Mouse (Mus musculus): Measurements from ENCODE around the gene Cmtm7. TPM values are rescaled to one million over a fixed set of nuclear protein-coding genes. Genes with fewer than 3 reads are reported as not detected.
A peak's percentile ranks its signal among the peaks of the same experiment; 100 is the strongest.

Cmtm7 gene
- 1 to 10 TPM; 5.4 to 6.5 TPM for total RNA-seq (2021)
- long read RNA-seq, partial matches to known transcripts, result 0 of 2 reads
- long read RNA-seq, other reads (novel, unspliced or antisense), result 0 of 2 reads

DNA sequence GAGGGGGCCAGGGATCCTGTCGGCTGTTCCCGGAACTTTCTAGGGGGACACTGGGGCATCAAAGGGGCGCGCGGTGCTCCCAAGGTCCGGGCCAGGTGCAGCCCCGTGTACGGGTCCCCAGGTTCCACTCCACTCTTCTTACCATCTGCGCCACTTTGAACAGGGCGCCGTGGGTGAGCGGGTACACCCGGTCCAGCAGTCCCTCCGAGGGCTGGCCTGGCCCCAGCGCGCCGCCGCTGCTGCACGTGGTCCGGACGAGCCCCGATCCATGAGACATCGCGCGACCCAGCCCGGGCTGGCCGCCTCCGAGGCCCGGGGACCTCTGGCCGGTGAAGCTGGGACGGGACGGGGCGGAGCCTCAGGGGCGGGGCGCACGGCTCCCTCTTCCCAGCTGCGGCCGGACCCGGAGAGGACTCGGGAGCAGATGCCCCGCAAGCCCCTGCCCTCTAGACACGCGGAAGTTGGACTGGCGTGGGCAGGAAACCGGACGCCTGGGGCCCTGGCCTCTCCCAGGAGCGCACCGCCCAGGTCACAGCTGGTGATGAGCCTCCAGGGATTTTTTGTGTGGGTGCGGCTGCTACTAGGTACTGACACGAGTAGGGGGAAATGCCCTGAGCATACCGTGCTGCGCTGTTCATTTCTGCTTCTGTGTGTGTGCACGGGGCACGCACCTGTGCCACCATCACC lies at the start of gene Cmtm7:
Gene Cmtm7, minus strand, starts transcription at position 331 of the 687 bp plus-strand sequence.
- DNase-seq (ENCODE audit: low spot score in 2 of 2), result peak; percentile 27 to 41

DNA sequence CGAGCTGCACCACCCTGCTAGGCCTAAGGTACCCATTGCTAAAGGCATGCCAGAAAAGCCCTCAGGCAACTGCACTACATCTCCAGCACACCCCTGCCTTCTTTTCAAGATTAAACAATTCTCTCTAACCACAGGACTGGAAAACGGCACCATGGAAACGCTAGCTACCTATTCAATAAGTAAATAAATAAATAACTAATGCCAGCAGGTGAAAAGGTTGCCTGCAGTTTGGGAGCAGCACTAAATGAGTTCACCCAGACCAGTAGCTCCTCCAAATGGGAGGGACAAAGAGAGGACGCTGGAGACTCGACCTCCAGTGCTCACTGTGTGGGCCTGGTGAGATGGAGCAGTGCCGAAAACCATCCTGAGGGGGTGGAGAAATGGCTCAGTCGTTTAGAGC lies 48.7 kb upstream of the Cmtm7 start:
- DNase-seq (ENCODE audit: low spot score in 2 of 2), result no peak

DNA sequence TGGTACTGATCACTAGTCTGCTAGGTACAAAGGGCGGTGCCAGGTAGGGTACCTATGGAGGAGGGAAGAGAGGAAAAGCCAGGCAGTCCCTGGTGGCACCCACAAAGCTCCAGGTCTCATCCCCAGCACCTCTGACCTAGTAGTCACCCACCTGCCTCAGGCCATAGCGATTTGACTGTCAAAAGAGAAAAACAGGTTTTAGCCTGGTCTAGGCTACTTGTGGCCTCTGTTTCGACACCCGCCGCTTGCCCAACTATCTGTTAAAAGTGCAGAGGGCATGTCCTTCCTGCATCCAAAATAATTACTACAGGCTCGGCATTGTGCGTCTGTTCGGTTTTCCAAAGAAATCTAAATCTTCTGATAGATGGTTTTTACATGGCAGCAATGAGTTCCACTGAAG lies 48.0 kb upstream of the Cmtm7 start:
- no peak for DNase-seq (ENCODE audit: low spot score in 2 of 2)

DNA sequence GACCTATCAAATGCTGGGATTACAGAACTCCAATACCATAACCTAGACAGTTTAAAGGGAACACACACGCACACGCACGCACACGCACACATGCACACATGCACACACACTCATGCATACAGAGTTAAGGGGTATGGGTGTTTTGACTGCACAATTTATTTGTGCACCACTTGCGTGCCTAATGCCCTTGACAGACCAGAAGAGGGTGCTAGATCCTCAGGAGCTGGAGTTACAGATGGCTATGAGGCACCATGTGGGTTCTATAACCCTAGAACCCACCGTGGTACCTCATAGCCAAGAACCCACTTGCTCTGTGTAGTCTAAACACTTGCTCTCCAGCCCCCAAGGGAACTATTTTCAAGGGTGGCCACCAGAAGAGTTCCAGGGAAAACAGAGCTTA lies 46.7 kb upstream of the Cmtm7 start:
- no peak for DNase-seq (ENCODE audit: low spot score in 2 of 2)

DNA sequence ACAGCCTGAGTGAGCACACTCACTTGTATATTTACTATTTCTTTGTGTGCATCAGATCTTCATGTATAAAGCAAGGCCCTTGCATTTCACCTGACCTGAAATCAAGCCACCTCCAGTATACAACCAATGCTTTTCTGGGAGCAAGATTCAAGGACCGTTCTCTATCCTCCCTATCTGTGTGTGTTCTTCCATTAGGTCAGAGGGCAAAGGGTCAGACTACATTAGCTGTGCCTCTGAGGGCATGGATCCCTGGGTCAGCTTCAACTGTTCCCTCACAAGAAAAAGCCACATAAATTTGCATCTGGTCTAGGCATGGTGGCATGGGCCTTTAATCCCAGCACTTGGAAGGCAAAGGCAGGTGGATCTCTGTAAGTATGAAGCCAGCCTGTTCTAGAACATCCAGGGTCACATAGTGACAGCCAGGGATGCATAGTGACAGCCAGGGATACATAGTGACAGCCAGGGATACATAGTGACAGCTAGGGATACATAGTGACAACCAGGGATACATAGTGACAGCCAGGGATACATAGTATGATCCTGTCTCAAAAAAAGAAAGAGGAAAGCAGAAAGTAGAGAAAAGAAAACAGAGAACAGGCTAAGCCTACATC lies 45.7 kb upstream of the Cmtm7 start:
- DNase-seq (ENCODE audit: low spot score in 2 of 2), result no peak

DNA sequence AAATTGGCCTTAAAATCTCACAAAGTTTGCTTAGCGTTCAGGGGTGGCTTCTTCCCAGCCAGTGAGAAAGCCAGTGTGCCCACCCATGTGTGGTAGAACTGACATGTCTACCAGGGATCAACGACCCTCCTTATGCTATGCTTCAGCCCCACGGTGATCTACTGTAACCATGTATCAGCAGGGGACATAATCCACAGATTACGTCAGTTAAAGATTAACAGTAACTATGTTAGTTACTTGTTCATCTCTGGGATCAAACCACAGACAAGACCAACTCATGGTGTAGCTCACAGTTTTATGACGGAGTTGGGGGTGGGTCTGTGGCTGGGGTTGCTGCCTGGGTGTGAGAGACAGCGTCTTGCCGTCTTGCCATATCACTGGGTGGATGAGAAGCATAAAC lies 42.5 kb upstream of the Cmtm7 start:
- no peak for DNase-seq (ENCODE audit: low spot score in 2 of 2)

DNA sequence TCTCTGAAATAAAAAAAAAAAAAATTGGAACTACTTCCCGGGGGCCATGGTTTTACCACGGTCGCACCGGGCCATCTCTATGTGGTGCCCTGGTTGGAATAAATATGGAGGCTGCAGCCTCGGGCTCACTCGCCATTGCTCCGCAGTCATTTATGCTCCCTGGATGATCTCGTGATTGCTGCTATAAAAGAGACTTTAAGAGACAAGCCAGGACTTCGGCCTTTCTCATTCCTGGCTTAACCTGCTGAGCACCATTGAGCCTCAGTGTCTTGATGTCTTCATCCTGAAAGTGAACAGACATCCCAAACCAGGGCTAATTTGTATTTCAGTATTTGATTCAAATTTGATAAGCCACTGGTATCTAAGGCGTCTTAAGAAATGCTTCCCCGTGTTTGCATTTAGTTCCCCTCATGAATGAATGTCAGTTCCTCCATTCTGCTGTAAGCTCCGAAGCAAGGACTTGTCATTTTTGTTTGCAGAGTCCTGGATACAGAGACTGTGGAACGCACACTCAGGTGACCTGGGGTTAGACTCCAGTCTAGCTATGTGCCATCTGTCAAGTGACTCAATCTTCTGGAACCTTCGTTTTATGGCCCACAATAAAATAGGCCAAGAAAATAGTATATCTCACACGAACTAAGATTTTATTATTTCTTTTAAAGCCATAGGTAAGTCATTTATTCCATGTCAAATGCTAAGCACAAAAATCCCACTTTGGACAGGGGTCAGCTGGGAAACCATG lies 40.1 kb upstream of the Cmtm7 start:
- DNase-seq (ENCODE audit: low spot score in 2 of 2), result no peak

DNA sequence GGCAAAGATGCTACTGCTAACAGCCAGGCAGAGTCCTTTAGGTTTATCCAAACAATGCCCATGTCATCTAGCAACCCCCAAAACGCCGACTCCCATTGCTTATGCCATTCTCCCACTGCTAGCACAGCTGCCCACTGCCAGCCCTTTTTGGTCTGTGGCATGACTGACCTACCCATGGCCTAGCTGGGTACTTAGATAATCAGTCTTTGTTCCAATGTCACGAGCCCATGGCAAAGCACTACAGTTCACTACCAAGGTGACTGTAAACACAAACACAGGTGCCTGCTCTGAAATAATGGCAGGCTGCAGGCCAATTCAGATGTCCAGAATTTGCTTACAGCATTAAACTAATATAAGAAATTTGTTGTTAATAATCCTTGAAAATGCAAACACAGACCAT lies 37.3 kb upstream of the Cmtm7 start:
- no peak for DNase-seq (ENCODE audit: low spot score in 2 of 2)

DNA sequence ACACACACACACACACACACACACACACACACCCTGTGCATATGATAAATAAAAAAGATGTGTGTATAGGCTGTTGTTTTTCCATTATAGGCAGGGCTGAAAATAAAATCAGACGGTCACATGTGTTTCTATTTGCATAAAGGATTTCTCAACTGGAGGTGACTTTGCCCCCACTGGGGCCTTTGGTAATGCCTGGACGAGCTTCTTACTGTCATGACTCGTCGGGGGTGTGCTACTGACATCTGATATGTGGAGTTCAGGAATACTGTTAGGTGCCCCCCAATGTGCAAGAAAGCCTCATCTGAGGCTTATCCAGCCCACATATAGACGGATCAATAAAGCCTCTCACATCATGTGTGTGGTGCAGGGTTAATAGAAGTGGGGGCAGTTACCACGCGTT lies 35.4 kb upstream of the Cmtm7 start:
- DNase-seq (ENCODE audit: low spot score in 2 of 2), result no peak

DNA sequence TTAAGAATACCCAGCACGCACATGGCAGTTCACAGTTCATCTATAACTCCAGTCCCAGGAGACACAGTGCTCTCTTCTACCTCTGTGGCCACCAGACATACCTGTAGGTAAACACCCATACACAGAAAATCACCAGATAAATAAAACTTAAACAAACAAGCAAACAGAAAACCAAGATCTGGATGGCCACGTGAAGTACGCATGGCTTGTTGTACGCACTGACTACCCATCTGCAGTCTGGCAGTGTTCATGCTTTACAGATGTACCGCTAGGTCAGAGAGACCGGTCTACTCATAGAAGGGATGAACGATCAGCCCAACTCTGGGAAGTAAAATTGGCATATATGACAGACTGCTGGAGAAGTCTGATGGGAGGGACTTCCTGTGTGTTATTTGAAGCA lies 34.5 kb upstream of the Cmtm7 start:
- no peak for DNase-seq (ENCODE audit: low spot score in 2 of 2)

DNA sequence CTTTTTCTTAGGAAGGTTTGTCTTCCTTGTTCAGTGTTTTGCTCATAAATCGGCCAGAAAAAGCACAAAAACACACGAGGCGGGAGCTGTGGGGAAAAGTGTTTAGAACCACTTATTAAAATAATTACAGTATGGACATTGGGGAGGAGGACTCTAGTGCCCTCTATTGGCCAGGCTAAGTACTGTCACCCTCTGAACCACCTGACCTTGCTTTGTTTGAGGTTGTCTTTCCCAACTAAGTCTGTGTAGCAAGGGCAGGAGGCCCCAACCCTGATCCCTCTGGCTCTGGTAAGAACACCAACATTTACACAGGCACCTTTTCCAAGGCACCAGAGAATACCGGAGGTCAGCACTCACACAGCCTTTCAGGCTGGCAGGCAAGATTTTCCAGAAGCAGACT lies 33.7 kb upstream of the Cmtm7 start:
- peak in 1 of 2 experiments; percentile 34 for DNase-seq (ENCODE audit: low spot score in 2 of 2)

DNA sequence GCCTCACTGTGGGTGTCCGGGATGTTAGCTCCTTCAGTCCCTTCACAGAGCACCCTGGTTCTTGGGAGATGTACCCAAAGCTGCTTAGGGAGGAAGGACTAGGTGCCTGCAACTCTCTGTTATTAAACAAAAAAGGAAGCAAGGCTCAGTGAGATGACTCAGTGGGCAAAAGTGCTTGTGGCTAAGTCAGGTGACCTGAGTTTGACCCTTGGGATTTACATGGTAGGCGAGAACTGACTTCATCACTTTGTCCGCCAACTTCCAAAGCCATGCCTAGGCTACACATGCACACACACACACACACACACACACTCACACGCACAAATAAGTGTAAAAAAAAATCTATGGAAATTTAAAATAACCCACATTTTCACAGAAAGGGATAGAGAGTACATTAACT lies 30.3 kb upstream of the Cmtm7 start:
- no peak for DNase-seq (ENCODE audit: low spot score in 2 of 2)

DNA sequence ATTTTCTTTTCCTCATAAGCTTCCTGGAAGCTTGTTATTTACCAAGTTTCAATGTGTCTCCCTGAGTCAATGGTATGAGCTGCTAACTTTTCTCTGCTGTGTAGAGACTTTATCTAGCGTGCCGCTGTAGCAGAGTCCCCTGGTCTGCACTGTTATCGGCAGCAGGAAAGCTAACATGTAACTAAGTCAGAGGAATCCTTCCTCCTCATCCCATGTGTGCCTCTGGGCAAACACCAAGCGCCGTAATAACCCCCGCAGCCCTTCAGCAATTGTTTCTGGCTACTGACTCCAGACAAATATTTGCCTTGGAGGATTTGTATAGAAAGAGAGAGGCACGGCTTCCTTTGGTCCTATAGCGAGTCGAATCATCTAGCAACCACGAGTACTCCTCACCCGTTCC lies 29.2 kb upstream of the Cmtm7 start:
- no peak for DNase-seq (ENCODE audit: low spot score in 2 of 2)

DNA sequence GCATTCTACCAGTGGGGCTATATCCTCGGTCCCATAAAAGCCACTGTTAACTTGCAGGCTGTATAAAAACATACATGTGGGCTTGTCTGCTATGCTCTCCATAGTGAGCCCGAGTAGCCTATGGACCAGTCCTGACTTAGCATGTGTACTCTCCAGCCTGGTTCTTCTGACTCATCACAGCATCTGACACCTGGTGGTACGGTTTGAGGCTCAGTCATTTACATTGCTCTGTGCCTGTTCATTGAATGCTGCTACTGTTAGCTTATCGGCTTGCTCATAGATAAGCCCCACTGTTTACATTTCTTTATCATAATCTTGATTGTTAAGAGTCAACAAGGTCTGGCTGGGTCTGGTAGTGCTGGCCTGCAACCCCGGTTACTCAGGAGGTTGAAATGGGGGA lies 27.0 kb upstream of the Cmtm7 start:
- DNase-seq (ENCODE audit: low spot score in 2 of 2), result no peak

DNA sequence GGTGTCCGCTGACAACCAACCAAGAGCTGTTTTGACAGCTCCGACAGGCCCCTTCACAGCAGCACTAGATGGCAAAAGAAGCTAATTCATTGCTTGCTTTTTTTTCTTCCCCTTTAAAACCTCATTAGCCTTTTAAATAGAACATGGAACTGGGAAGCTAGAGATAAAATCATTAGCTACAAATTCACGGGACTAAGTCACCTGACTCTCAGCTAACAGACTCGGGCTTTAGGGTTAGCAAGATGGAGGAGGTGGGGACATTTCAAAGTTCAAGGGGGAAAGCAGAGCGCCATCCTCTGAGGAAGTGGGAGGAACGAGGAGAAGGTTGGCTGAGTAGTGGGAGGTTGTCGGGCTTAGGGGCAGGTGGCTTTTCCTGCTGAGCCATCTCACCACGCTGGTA lies 25.6 kb upstream of the Cmtm7 start:
- no peak for DNase-seq (ENCODE audit: low spot score in 2 of 2)

DNA sequence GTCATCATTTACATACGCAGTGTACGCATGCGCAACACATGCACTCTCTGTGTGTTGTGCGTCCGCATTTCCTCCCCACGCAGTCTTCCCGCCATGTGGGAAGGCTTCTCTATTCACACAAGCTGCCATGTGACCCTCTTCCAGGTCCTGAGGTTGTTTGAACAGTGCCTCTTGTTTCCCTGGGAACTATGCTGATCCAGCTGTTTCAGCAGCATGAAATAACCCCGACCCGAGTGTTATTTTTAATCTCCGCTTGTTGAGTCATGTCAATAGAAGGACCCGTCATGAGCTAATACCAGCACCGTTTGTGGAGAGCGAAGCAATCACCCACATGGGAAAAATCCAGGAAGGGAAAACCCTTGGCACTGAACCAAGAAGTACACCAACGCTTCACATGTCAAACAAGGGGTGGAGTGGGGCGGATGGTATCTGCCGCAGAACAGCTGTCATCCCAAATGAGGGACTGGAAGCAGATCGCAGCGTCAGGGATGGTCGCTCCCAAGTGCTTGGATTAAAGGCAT lies 23.6 kb upstream of the Cmtm7 start:
- DNase-seq (ENCODE audit: low spot score in 2 of 2), result peak; percentile 31 to 44

DNA sequence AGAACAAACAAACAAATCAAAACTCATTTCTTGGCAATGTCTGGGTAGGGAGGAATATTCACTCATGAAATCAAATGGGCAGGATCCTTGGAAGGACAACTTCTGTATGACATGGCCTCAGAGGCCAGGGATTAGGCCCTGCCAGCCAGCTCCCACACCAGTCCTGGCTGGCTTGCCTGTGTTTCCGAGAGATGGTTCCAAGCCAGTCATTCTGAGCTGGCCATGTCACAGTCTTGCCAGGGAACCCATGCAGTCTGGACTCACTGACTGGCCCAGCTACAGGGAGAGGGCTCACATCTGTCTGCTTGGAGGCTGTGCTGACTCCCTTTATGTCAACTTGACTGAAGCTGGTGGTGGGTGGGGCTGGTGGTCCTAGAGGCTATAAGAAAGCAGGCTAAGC lies 20.5 kb upstream of the Cmtm7 start:
- DNase-seq (ENCODE audit: low spot score in 2 of 2), result no peak

DNA sequence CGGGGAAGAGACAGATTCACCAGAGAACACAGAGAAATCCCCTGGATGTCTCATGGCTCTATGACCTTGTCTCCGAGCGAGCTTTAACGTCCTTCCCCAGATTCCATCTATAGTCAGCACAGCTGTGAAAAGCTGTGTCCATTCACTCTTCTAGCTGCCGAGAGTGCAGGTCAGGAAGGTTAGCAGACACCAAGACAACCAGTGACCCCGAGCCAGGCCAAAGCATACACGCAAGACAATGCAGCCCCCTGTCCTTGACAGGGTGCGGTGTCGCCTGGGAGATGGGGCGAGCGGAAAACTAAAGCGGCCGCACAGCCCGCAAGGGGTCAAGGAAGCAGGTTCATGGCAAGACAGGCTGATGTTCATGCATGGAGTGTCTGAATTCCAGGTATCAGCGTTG lies 19.6 kb upstream of the Cmtm7 start:
- DNase-seq (ENCODE audit: low spot score in 2 of 2), result no peak

DNA sequence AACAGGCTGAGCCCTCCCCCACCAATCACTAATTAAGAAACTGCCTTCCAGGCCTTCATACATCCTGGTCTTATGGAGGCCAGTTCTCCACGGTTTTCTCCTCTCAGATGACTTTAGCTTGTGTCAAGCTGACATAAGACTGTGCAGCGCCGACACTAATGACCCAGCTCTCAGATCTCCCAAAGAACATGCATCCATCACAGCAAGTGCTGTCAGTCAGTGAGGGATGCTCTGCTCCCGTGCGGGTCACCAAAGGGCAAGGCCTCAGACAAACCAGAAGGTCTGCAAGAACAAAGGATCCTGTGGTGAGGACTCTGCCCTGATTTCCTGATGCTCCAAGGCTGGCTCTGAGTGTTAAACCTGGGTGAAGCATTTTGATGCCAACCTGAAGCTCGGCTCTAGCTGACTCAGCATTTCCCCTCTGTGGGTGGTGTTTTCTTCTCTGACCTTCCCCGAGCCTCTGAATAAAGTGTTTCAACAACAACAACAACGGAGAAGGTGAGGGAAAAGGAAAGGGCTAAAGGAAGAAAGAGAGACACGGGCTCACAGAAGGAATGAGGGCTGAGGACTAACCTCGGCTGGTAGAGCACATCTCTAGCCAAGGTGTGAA lies 17.9 kb upstream of the Cmtm7 start:
- DNase-seq (ENCODE audit: low spot score in 2 of 2), result no peak

DNA sequence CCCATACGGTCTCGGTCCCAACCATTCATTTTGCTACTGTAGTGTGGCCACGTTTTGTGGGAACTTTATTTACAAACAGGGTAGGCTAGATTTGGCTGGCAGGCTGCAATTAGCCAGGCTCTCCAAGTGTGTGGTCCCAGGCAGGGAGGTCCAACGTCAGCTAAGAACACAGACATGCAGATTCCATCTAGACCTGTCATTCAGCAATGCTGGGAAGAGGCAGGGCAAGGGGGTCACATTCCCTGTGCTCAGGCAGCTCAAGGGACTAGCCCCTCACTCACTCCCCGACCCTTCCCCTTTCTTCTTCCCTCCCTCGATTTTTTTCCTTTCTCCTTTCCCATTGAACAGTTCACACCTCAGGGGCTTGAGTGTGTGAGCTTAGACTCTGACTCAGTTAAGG lies 17.2 kb upstream of the Cmtm7 start:
- DNase-seq (ENCODE audit: low spot score in 2 of 2), result no peak

DNA sequence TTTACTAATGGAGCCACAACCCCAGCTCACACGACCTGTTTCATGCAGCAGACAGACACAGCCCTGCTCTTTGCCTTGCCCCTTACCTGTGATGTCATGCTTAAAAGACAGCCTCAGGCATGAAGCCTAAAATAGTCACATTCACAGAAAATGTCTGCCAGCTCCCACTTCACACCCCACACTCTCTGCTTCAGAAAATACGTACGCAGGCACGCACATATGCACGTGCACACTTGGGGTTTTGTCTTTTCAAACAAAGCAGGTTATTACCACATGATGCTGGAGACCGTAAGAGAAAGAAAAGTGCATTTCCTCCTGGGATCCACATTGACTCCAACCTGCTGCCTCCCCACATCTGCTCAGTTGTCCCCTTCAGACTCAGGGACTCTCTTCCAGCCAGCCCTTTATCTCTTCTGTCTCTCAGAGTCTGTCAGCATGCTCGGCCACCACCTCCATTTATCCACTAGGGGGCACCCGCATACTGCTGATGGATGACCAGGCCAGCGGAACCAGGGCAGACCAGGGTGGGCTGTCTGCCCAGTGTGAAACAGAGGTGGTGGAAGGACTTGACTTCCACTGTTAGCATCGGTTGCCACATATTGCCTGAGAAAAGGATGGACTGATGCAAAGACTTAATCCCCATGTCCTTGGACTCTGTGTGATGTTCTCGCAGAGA lies 15.8 kb upstream of the Cmtm7 start:
- peak; percentile 94 to 95 for DNase-seq (ENCODE audit: low spot score in 2 of 2)

Data from layer of hippocampus, postnatal 10 days (tissue).